Mouse (Mus musculus) CD4-positive naive resting alpha-beta T cell, adult 57 days (primary cell): Measurements from ENCODE around the gene Baat. TPM values are rescaled to one million over a fixed set of nuclear protein-coding genes. Genes with fewer than 3 reads are reported as not detected.

Source experiments
- total RNA-seq: library from RNA; stranded (reverse); gene quantifications from one replicate; pipeline ENCODE4 v1.2.4, GENCODE M21; 2023

Baat gene
- not detected for total RNA-seq

GRCm38 (mm10) chr4:49506386-49506785, at the start of gene Baat:
Gene Baat, minus strand, starts transcription at chr4:49506557.

GRCm38 (mm10) chr4:49549383-49549782, 43.0 kb upstream of the Baat start, which contains the start of gene Aldob:
Gene Aldob, minus strand, starts transcription at chr4:49549546.

GRCm38 (mm10) chr4:49520572-49521340, 14.4 kb upstream of the Baat start, which contains the start of the genes Mrpl50 and Zfp189:
Gene Mrpl50, minus strand, starts transcription at chr4:49521093.
Gene Zfp189, plus strand, starts transcription at chr4:49521176.

GRCm38 (mm10) chr4:49473435-49474100, 32.8 kb downstream of the Baat start, which contains the start of gene Acnat1:
Gene Acnat1, minus strand, starts transcription at chr4:49473912.

Other genes starting within 250 kb of the Baat start
- not detected for gene Acnat2, start 98.4 kb downstream of the Baat start, total RNA-seq
- gene Acnat1, start 32.6 kb downstream of the Baat start, total RNA-seq: not detected
- 11.3 TPM for gene Mrpl50, start 14.5 kb upstream of the Baat start, total RNA-seq
- gene Zfp189, start 14.6 kb upstream of the Baat start, total RNA-seq: 3.1 TPM
- gene Aldob, start 43.0 kb upstream of the Baat start, total RNA-seq: not detected
- not detected for gene Tmem246, start 91.3 kb upstream of the Baat start, total RNA-seq
- gene Rnf20, start 125.4 kb upstream of the Baat start, total RNA-seq: 151 TPM
- gene Ppp3r2, start 175.5 kb upstream of the Baat start, total RNA-seq: not detected